Mouse (Mus musculus) kidney, embryonic 15.5 days (tissue): ENCODE data around the gene Alkbh6. TPM values are rescaled to one million over a fixed set of nuclear protein-coding genes. Genes with fewer than 3 reads are reported as not detected.
A peak's percentile ranks its signal among the peaks of the same experiment; 100 is the strongest.

ENCODE experiments used
- ATAC-seq: fragments of 200-750 bp; cut with Nextera tagmentation; replicated peaks from 2 replicates; pipeline ENCODE4 v1.8.0; 2017; ENCODE audit warnings: moderate TSS enrichment; ENCODE audit not compliant: low FRiP score
- H3K27ac ChIP-seq: fragments of 300-500 bp; sonication (generic); 2 replicates; pipeline ENCODE4 v1.5.1; 2015; ENCODE audit warnings: mild to moderate bottlenecking, inconsistent platforms
- H3K27me3 ChIP-seq: fragments of 300-500 bp; sonication (generic); 2 replicates; pipeline ENCODE4 v1.6.1; 2015; ENCODE audit warnings: inconsistent platforms
- H3K36me3 ChIP-seq: fragments of 300-500 bp; sonication (generic); 2 replicates; pipeline ENCODE4 v1.6.1; 2015; ENCODE audit warnings: inconsistent platforms
- H3K4me1 ChIP-seq: fragments of 300-500 bp; sonication (generic); 2 replicates; pipeline ENCODE4 v1.6.1; 2015; ENCODE audit warnings: inconsistent platforms
- H3K4me2 ChIP-seq: fragments of 300-500 bp; sonication (generic); 2 replicates; pipeline ENCODE4 v1.6.1; 2015; ENCODE audit warnings: moderate library complexity, mild to moderate bottlenecking, inconsistent platforms
- H3K4me3 ChIP-seq: fragments of 300-500 bp; sonication (generic); replicated peaks from 2 replicates; pipeline ENCODE4 v1.5.1; 2015; ENCODE audit warnings: mild to moderate bottlenecking, inconsistent platforms
- H3K9ac ChIP-seq: fragments of 300-500 bp; sonication (generic); 2 replicates; pipeline ENCODE4 v1.6.1; 2015; ENCODE audit warnings: mild to moderate bottlenecking, inconsistent platforms
- H3K9me3 ChIP-seq: fragments of 300-500 bp; sonication (generic); replicated peaks from 2 replicates; pipeline ENCODE4 v1.6.1; 2016; ENCODE audit warnings: inconsistent platforms
- WGBS: fragments of 180-500 bp; shearing (Covaris S2); methylation state at CpG from one replicate; pipeline ENCODE4 v1.1.7; 2015; ENCODE audit warnings: mixed read lengths; 5-methylcytosine and 5-hydroxymethylcytosine counted together
- polyA plus RNA-seq: library from polyadenylated mRNA; unstranded; fragments of >200 nt; fragmentation: Nextera tagmentation; extraction: Ambion mirVana; gene quantifications from 2 replicates; pipeline ENCODE4 v1.2.1, GENCODE M21; 2015

The Alkbh6 gene
- polyA plus RNA-seq, result 94.7 and 95.7 TPM in 2 replicates

DNA sequence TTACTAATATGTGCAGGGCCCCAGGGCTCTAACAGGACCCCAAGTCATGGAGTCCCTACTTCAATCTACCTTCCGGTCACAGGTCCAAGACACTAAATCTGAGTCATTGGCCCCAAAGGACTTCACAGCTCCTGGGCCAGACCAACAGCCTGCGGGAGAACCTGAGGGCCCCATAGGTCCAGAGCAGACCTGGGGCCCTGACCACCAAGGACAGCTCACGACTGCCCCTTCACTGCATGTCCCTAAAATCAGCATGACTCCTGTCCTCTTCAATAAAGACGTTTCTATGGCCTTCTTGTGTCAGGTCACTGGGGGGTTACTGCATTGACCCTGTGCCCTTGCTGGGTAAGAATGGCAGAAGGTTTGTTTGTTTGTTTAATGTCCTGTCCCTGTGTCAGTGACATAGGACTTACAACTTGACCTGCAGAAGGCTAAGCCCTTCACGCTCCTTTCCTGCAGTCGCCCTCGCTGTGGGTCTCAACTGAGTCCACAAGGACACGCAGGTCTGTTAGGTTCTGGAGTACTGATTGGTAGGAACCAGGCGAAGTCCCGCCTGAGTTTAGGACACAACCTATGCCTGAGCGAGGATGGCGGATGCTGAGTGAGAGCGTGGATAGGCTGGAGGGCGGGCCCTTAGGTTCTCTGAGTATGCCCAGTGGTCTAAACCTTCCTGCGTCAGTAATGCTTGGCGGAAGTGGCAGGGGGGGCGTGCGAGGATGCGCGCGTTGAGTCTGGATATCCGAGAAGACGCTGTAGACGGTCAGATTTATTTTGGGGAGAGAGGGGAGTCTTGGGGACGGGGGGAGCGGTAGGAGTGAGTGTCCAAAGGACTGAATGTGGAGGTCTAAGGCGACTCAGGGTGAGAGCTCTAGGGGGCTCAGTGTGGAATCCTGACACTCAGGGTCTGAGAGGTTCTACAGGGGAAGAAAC lies at the start of gene Alkbh6:
TSS of gene Alkbh6 (plus strand) at position 642 of the 930 bp plus-strand sequence.
- WGBS, result 3% methylated on average over 27 of the region's 27 CpGs
- peak; percentile 100 for ATAC-seq
- H3K4me1 ChIP-seq, result peaks cover 20% of the 10 kb centered on the region
- H3K9ac ChIP-seq, result peak within 1 kb of the TSS; percentile 61
- peak within 1 kb of the TSS; percentile 75 for H3K4me2 ChIP-seq
- H3K27me3 ChIP-seq, result no peaks in the 10 kb centered on the region
- peak within 1 kb of the TSS; percentile 74 for H3K27ac ChIP-seq
- H3K9me3 ChIP-seq, result no peaks in the 10 kb centered on the region
- peak within 1 kb of the TSS; percentile 60 for H3K4me3 ChIP-seq
- H3K36me3 ChIP-seq, result peaks cover 58% of the 10 kb centered on the region

DNA sequence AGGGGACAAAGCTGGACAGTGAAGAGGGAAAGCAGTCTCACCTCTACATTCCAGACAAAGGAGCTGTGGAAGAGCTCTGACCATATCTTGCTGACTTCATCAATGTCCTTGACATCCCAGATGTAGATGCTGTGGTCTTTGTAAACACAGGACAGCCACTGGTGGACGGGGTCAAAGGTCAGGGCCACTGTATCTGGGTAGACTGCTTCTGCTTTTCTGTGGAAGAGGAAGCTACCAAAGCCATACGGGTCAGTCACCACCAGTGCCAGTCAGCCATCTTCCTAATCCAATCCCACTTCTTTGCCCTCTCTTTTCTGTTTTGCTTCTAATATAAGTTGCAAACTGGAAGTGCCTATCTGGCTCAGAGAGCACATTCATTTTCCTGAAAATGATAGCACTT lies 43.5 kb upstream of the Alkbh6 start:
- Histone ChIP-seq H3K4me3 (no peak overlapping the region), H3K4me1 (no peaks in the 10 kb centered on the region), H3K9ac (no peak overlapping the region), H3K27me3 (no peaks in the 10 kb centered on the region), H3K4me2 (no peak overlapping the region), H3K27ac (no peak overlapping the region), H3K36me3 (peaks cover 41% of the 10 kb centered on the region), H3K9me3 (no peaks in the 10 kb centered on the region)
- ATAC-seq, result no peak
- 85% methylated on average over 2 of the region's 2 CpGs for WGBS

- Histone ChIP-seq H3K4me1 (no peaks in the 10 kb centered on the region), H3K27me3 (no peaks in the 10 kb centered on the region), H3K4me3 (no peak overlapping the region), H3K9ac (no peak overlapping the region), H3K36me3 (peaks cover 45% of the 10 kb centered on the region), H3K4me2 (no peak overlapping the region), H3K27ac (no peak overlapping the region), H3K9me3 (no peaks in the 10 kb centered on the region)
- no peak for ATAC-seq
- 89% methylated on average over 5 of the region's 5 CpGs for WGBS
Measured at GRCm38 (mm10) chr7:30265531-30265930, 43.0 kb upstream of the Alkbh6 start.

DNA sequence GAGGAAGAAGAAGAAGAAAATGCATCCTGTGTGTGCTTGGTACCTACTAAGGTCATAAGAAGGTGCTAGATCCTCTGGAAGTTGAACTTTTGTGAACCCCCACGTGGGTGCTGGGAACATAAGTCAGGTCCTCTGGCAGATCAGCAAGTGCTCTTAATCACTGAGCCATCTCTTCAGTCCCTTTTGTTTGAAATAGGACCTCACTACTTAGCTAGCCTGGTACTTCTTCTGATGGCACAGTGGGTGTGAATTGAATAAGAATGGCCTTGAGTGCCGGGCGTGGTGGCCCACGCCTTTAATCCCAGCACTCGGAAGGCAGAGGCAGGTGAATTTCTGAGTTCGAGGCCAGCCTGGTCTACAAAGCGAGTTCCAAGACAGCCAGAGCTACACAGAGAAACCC lies 42.6 kb upstream of the Alkbh6 start:
- no peaks in the 10 kb centered on the region for H3K27me3 ChIP-seq
- H3K4me3 ChIP-seq, result no peak overlapping the region
- H3K27ac ChIP-seq, result no peak overlapping the region
- 91% methylated on average over 7 of the region's 7 CpGs for WGBS
- no peak overlapping the region for H3K4me2 ChIP-seq
- H3K4me1 ChIP-seq, result no peaks in the 10 kb centered on the region
- ATAC-seq, result no peak
- H3K9ac ChIP-seq, result no peak overlapping the region
- H3K36me3 ChIP-seq, result peaks cover 44% of the 10 kb centered on the region
- no peaks in the 10 kb centered on the region for H3K9me3 ChIP-seq

GRCm38 (mm10) chr7:30266780-30267179 lies 41.7 kb upstream of the Alkbh6 start:
- peaks cover 42% of the 10 kb centered on the region for H3K36me3 ChIP-seq
- 89% methylated on average over 3 of the region's 3 CpGs for WGBS

GRCm38 (mm10) chr7:30269641-30270040 lies 38.9 kb upstream of the Alkbh6 start:
- no peak for ATAC-seq
- no peak overlapping the region for H3K27ac ChIP-seq
- 88% methylated on average over 4 of the region's 4 CpGs for WGBS
- H3K36me3 ChIP-seq, result peaks cover 36% of the 10 kb centered on the region
- no peak overlapping the region for H3K9ac ChIP-seq
- H3K27me3 ChIP-seq, result no peaks in the 10 kb centered on the region
- no peak overlapping the region for H3K4me3 ChIP-seq
- H3K4me2 ChIP-seq, result no peak overlapping the region
- no peaks in the 10 kb centered on the region for H3K4me1 ChIP-seq
- H3K9me3 ChIP-seq, result no peaks in the 10 kb centered on the region

More at GRCm38 (mm10) chr7:30266780-30267179, 41.7 kb upstream of the Alkbh6 start:
- no peaks in the 10 kb centered on the region for H3K9me3 ChIP-seq
- no peak overlapping the region for H3K27ac ChIP-seq
- no peaks in the 10 kb centered on the region for H3K4me1 ChIP-seq
- no peak overlapping the region for H3K4me2 ChIP-seq
- no peak overlapping the region for H3K9ac ChIP-seq
- no peaks in the 10 kb centered on the region for H3K27me3 ChIP-seq
- H3K4me3 ChIP-seq, result no peak overlapping the region
- ATAC-seq, result no peak

DNA sequence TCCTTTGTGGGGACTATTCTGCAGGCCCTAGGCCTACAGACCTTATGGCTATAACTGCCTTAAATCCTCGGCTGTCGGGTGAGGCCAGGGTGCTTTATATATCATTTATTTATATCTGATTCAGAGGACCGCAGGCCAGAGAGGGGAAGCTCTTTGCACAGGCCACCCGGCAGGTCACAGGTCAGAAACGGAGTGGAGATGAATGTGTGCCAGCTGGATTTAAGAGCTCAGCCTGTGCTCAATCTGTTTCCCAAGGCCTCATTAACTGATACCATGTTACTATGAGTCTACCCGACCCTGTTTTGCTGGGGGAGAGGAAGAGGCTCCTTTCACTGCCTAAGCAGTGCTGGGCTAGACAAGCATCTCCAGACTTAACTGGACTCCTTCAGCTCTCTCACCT lies 34.1 kb upstream of the Alkbh6 start:
- ATAC-seq, result no peak
- no peak overlapping the region for H3K4me2 ChIP-seq
- peaks cover 7% of the 10 kb centered on the region for H3K4me1 ChIP-seq
- no peaks in the 10 kb centered on the region for H3K9me3 ChIP-seq
- no peak overlapping the region for H3K27ac ChIP-seq
- no peaks in the 10 kb centered on the region for H3K27me3 ChIP-seq
- H3K4me3 ChIP-seq, result no peak overlapping the region
- 58% methylated on average over 6 of the region's 6 CpGs for WGBS
- no peak overlapping the region for H3K9ac ChIP-seq
- peaks cover 17% of the 10 kb centered on the region; the same call in 1 of the 2 replicates for H3K36me3 ChIP-seq

GRCm38 (mm10) chr7:30278911-30279310 lies 29.6 kb upstream of the Alkbh6 start:
- no peak overlapping the region for H3K27ac ChIP-seq
- H3K9me3 ChIP-seq, result no peaks in the 10 kb centered on the region
- no peak for ATAC-seq
- H3K4me2 ChIP-seq, result peak overlapping the region; percentile 85; the same call in 1 of the 2 replicates
- H3K4me3 ChIP-seq, result peak overlapping the region; percentile 69; the same call in 1 of the 2 replicates
- H3K9ac ChIP-seq, result no peak overlapping the region
- no peaks in the 10 kb centered on the region for H3K27me3 ChIP-seq
- no peaks in the 10 kb centered on the region; the same call in 1 of the 2 replicates for H3K36me3 ChIP-seq
- 38% methylated on average over 2 of the region's 2 CpGs for WGBS
- H3K4me1 ChIP-seq, result peaks cover 19% of the 10 kb centered on the region

GRCm38 (mm10) chr7:30279536-30279935 lies 29.0 kb upstream of the Alkbh6 start:
- peak overlapping the region; percentile 69 for H3K4me3 ChIP-seq
- WGBS, result 0% methylated on average over 6 of the region's 6 CpGs
- no peak; the same call in 1 of the 2 replicates for ATAC-seq
- H3K27ac ChIP-seq, result peak overlapping the region; percentile 99
- H3K27me3 ChIP-seq, result no peaks in the 10 kb centered on the region
- H3K9me3 ChIP-seq, result no peaks in the 10 kb centered on the region
- no peaks in the 10 kb centered on the region; the same call in 1 of the 2 replicates for H3K36me3 ChIP-seq
- H3K4me1 ChIP-seq, result peaks cover 19% of the 10 kb centered on the region
- H3K9ac ChIP-seq, result peak overlapping the region; percentile 49
- peak overlapping the region; percentile 85 for H3K4me2 ChIP-seq

- peak; percentile 97 for ATAC-seq
- peak within 1 kb of the TSS; percentile 49 for H3K9ac ChIP-seq
- no peaks in the 10 kb centered on the region; the same call in 1 of the 2 replicates for H3K36me3 ChIP-seq
- H3K4me2 ChIP-seq, result peak within 1 kb of the TSS; percentile 85
- H3K27me3 ChIP-seq, result no peaks in the 10 kb centered on the region
- no peaks in the 10 kb centered on the region for H3K9me3 ChIP-seq
- peak within 1 kb of the TSS; percentile 69 for H3K4me3 ChIP-seq
- peaks cover 19% of the 10 kb centered on the region for H3K4me1 ChIP-seq
- H3K27ac ChIP-seq, result peak within 1 kb of the TSS; percentile 99
- whole genome bisulfite sequencing, result under 1% methylated on average over 49 of the region's 49 CpGs
Measured at GRCm38 (mm10) chr7:30279951-30280669, 28.4 kb upstream of the Alkbh6 start, which contains the start of the genes Thap8 and Wdr62. Gene Thap8, plus strand, starts transcription at chr7:30280094. Gene Wdr62, minus strand, starts transcription at chr7:30280419.

- peak overlapping the region; percentile 49 for H3K9ac ChIP-seq
Measured at GRCm38 (mm10) chr7:30280670-30281138, 27.8 kb upstream of the Alkbh6 start.

More at GRCm38 (mm10) chr7:30280670-30281138, 27.8 kb upstream of the Alkbh6 start:
- H3K4me3 ChIP-seq, result peak overlapping the region; percentile 69
- no peaks in the 10 kb centered on the region for H3K27me3 ChIP-seq
- no peaks in the 10 kb centered on the region for H3K9me3 ChIP-seq
- H3K36me3 ChIP-seq, result no peaks in the 10 kb centered on the region; the same call in 1 of the 2 replicates
- H3K27ac ChIP-seq, result peak overlapping the region; percentile 99
- under 1% methylated on average over 20 of the region's 20 CpGs for WGBS
- peak overlapping the region; percentile 85 for H3K4me2 ChIP-seq
- peak; percentile 88 for ATAC-seq
- peaks cover 19% of the 10 kb centered on the region for H3K4me1 ChIP-seq
